Mouse (Mus musculus): ENCODE results near the gene Zswim8.

The Zswim8 gene

GRCm38 (mm10) chr14:20733041-20733951, 25.9 kb downstream of the Zswim8 start:
- DNase-seq, result no peak

GRCm38 (mm10) chr14:20733952-20734774, 26.8 kb downstream of the Zswim8 start, which contains the start of gene Ndst2:
Ndst2 (minus strand) TSS chr14:20734562.
- peak; percentile 80 to 86 for DNase-seq

GRCm38 (mm10) chr14:20735052-20735451, 27.7 kb downstream of the Zswim8 start:
- DNase-seq, result no peak

- DNase-seq, result no peak
Measured at GRCm38 (mm10) chr14:20735892-20736390, 28.6 kb downstream of the Zswim8 start.

- peak in 1 of 2 experiments; percentile 18 for DNase-seq
Measured at GRCm38 (mm10) chr14:20737306-20737705, 30.0 kb downstream of the Zswim8 start.

GRCm38 (mm10) chr14:20738511-20738910, 31.2 kb downstream of the Zswim8 start:
- no peak for DNase-seq

- DNase-seq, result no peak
Measured at GRCm38 (mm10) chr14:20741301-20741700, 33.9 kb downstream of the Zswim8 start.

- no peak for DNase-seq
Measured at GRCm38 (mm10) chr14:20743614-20744013, 36.3 kb downstream of the Zswim8 start.

GRCm38 (mm10) chr14:20746935-20747334, 39.6 kb downstream of the Zswim8 start:
- DNase-seq, result no peak

GRCm38 (mm10) chr14:20748388-20748787, 41.0 kb downstream of the Zswim8 start:
- no peak for DNase-seq

- DNase-seq, result no peak
Measured at GRCm38 (mm10) chr14:20749494-20750051, 42.2 kb downstream of the Zswim8 start.

GRCm38 (mm10) chr14:20750503-20750902, 43.2 kb downstream of the Zswim8 start:
- no peak for DNase-seq

GRCm38 (mm10) chr14:20753792-20754191, 46.4 kb downstream of the Zswim8 start:
- no peak for DNase-seq

- no peak for DNase-seq
Measured at GRCm38 (mm10) chr14:20757370-20757907, 50.1 kb downstream of the Zswim8 start.

- no peak for DNase-seq
Measured at GRCm38 (mm10) chr14:20758768-20759435, 51.5 kb downstream of the Zswim8 start.

GRCm38 (mm10) chr14:20764942-20765341, 57.6 kb downstream of the Zswim8 start:
- DNase-seq, result no peak

GRCm38 (mm10) chr14:20765642-20766258, 58.4 kb downstream of the Zswim8 start:
- peak; percentile 80 to 83 for DNase-seq

- DNase-seq, result no peak
Measured at GRCm38 (mm10) chr14:20767936-20768335, 60.6 kb downstream of the Zswim8 start.

- no peak for DNase-seq
Measured at GRCm38 (mm10) chr14:20768581-20768980, 61.2 kb downstream of the Zswim8 start.

- no peak for DNase-seq
Measured at GRCm38 (mm10) chr14:20771941-20772340, 64.6 kb downstream of the Zswim8 start.

- DNase-seq, result no peak
Measured at GRCm38 (mm10) chr14:20772808-20773207, 65.5 kb downstream of the Zswim8 start.
